Mouse (Mus musculus): ENCODE data around the gene Lrrc1. TPM values are rescaled to one million over a fixed set of nuclear protein-coding genes. Genes with fewer than 3 reads are reported as not detected.
A peak's percentile ranks its signal among the peaks of the same experiment; 100 is the strongest.

The Lrrc1 gene
- polyA plus RNA-seq, 1 experiment from 2014 or later, result 14.9 TPM

DNA sequence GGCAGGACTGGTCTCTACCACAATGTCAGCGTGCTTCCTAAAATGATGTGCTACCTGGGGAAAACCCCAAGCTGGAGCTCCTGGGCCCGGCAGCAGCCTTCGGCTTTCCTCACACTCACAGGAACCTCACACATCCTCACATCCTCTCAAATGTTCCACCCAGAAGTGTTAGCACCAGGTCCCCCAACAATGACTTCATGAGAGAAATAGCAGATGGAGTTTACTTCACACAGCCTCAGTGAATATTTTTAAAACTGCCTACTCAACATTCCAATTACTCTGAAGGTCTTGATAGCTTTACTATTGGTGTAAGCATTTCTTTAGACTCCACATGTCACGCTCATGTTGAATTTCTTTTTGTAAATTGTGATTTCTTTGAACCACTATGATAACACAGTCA lies 27.2 kb upstream of the Lrrc1 start:
- Histone ChIP-seq H3K9me3 (ENCODE audit: control insufficient read depth, low read length) (no peaks in the 10 kb centered on the region), H3K4me2 (replicated peaks; ENCODE audit: low read depth) (no peak overlapping the region), H3K4me1 (replicated peaks; ENCODE audit: control insufficient read depth, insufficient read depth) (no peaks in the 10 kb centered on the region), H3K27ac (replicated peaks) (no peak overlapping the region), H3K4me3 (ENCODE audit: low read depth, low read length) (no peak overlapping the region), H3K27me3 (ENCODE audit: control insufficient read depth, insufficient read depth, low read length) (no peaks in the 10 kb centered on the region), H3K9ac (ENCODE audit: low read length) (no peak overlapping the region), H3K36me3 (ENCODE audit: control insufficient read depth, insufficient read depth, low read length) (no peaks in the 10 kb centered on the region)
- DNase-seq (ENCODE audit: low spot score), result no peak
- ATAC-seq (ENCODE audit: low FRiP score, low TSS enrichment), result no peak
- WGBS, result 80% methylated on average over 4 of the region's 4 CpGs
- TF ChIP-seq EP300 (optimal IDR thresholded peaks at IDR 0.05) (no peak), CTCF (IDR thresholded peaks at IDR 0.05; ENCODE audit: low read depth) (no peak)

DNA sequence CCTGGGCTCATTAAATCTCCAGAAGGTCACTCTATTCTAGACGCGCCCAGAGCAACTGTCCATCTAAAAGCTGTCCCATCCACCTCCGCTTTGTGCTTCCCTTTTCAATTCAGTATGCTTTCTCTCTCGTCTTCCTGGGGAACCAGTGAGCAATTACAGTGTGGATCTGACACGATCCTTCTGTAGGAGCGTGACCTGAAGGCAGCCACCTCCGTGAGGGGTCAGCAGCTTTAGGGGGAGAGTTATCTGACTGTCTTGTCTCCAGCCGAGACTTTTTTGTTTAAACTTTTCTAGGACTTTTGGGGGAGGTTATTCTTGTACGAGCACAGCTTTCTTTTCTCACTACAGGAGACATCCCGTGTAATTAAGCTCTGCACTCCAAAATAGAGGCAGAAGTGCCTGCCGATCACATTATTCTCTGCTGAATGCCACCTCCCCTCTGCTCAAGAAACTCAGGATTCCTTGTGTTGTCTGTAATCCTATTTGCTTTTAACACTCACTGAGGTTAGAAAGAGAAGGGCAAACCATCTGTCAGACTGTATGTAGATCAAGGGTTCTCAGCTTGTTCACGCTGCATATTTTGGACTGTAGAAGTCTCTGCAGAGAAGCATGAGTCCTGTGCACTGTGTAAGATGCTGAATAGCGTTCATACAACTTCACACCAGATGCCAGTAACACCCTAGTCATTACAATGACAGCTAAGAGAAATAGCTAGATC lies 24.3 kb upstream of the Lrrc1 start:
- 51% methylated on average over 13 of the region's 13 CpGs for WGBS
- Histone ChIP-seq H3K4me1 (replicated peaks; ENCODE audit: control insufficient read depth, insufficient read depth) (no peaks in the 10 kb centered on the region), H3K27ac (replicated peaks) (no peak overlapping the region), H3K27me3 (ENCODE audit: control insufficient read depth, insufficient read depth, low read length) (no peaks in the 10 kb centered on the region), H3K4me2 (replicated peaks; ENCODE audit: low read depth) (no peak overlapping the region), H3K36me3 (ENCODE audit: control insufficient read depth, insufficient read depth, low read length) (no peaks in the 10 kb centered on the region), H3K9me3 (ENCODE audit: control insufficient read depth, low read length) (no peaks in the 10 kb centered on the region), H3K4me3 (ENCODE audit: low read depth, low read length) (no peak overlapping the region), H3K9ac (ENCODE audit: low read length) (no peak overlapping the region)
- no peak for DNase-seq (ENCODE audit: low spot score)
- no peak for TF ChIP-seq CTCF (IDR thresholded peaks at IDR 0.05; ENCODE audit: low read depth)
- no peak for TF ChIP-seq EP300 (optimal IDR thresholded peaks at IDR 0.05)
- ATAC-seq (ENCODE audit: low FRiP score, low TSS enrichment), result no peak

DNA sequence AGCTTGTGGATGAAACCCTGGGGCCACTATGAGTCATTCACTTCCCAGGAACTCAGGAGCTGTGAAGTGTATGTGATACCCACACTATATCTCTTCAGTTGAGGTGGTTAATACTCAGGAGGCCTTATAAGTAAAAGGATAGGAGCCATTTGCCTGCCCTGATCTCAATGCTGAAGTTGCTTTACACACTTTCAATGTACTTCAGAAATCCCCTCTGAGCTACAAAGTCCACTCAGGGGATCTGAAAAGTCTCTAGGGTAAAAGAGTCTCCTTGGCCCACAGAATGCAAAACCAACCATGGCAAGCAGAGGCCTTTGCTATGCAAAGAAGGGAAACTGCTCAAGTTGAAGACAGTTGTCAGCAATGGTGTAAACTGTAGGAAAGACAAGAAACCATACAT lies 17.2 kb upstream of the Lrrc1 start:
- H3K27me3 ChIP-seq (ENCODE audit: control insufficient read depth, insufficient read depth, low read length), result no peaks in the 10 kb centered on the region
- H3K9ac ChIP-seq (ENCODE audit: low read length), result no peak overlapping the region
- TF ChIP-seq CTCF (IDR thresholded peaks at IDR 0.05; ENCODE audit: low read depth) (no peak), EP300 (optimal IDR thresholded peaks at IDR 0.05) (no peak)
- no peak overlapping the region for H3K27ac ChIP-seq (replicated peaks)
- DNase-seq (ENCODE audit: low spot score) (no peak), ATAC-seq (ENCODE audit: low FRiP score, low TSS enrichment) (no peak)
- no peaks in the 10 kb centered on the region for H3K36me3 ChIP-seq (ENCODE audit: control insufficient read depth, insufficient read depth, low read length)
- H3K4me1 ChIP-seq (replicated peaks; ENCODE audit: control insufficient read depth, insufficient read depth), result no peaks in the 10 kb centered on the region
- 0 out of 2 replicates have a peak, but pooled peaks cover 3% of the 10 kb centered on the region for H3K9me3 ChIP-seq (ENCODE audit: control insufficient read depth, low read length)
- no peak overlapping the region for H3K4me2 ChIP-seq (replicated peaks; ENCODE audit: low read depth)
- no peak overlapping the region for H3K4me3 ChIP-seq (ENCODE audit: low read depth, low read length)

DNA sequence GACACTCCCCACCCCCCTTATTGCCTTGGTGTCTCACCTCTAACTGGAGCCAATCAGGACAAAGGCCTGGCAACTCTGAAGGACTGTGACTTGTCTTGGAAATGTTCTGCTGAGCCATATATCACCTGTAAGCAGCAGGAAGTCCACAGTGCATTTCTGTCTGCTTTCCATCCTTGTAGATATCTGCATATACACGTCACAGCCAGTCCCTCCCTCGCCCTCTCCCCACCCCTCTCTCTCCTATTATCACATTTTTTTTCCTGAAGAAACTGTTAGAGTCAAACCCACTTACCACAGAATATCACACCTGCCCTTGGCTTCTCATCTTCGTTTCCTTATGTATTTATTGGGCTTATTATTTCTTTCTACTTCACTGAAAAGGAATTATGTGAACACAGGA lies 13.3 kb upstream of the Lrrc1 start:
- H3K4me2 ChIP-seq (replicated peaks; ENCODE audit: low read depth), result no peak overlapping the region
- H3K27ac ChIP-seq (replicated peaks), result no peak overlapping the region
- no peak overlapping the region for H3K9ac ChIP-seq (ENCODE audit: low read length)
- 57% methylated on average over 3 of the region's 3 CpGs for WGBS
- H3K4me3 ChIP-seq (ENCODE audit: low read depth, low read length), result no peak overlapping the region
- H3K36me3 ChIP-seq (ENCODE audit: control insufficient read depth, insufficient read depth, low read length), result no peaks in the 10 kb centered on the region
- 0 out of 2 replicates have a peak, but pooled peaks cover under 1% of the 10 kb centered on the region for H3K9me3 ChIP-seq (ENCODE audit: control insufficient read depth, low read length)
- no peaks in the 10 kb centered on the region for H3K4me1 ChIP-seq (replicated peaks; ENCODE audit: control insufficient read depth, insufficient read depth)
- no peak for ATAC-seq (ENCODE audit: low FRiP score, low TSS enrichment)
- no peaks in the 10 kb centered on the region for H3K27me3 ChIP-seq (ENCODE audit: control insufficient read depth, insufficient read depth, low read length)
- no peak for TF ChIP-seq CTCF (IDR thresholded peaks at IDR 0.05; ENCODE audit: low read depth)
- no peak for TF ChIP-seq EP300 (optimal IDR thresholded peaks at IDR 0.05)
- DNase-seq (ENCODE audit: low spot score), result no peak

DNA sequence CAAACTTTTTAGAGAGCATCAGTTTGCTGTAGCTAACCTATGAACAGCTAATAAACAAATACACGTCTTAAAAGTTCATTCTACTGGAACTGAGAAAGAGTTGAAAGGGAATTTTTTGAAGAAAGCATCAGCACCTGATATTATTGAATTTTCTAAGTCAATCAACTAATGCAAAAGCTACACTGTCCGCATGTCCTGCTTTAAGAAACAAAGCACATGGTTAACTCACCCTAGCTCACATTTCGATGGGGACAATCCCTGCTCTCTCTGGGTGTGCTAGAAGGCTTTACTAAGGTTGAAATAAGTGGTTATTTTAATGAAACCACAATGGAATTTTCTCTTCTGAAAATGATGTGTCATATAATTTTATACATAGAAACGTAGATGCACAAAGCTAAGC lies 12.5 kb upstream of the Lrrc1 start:
- WGBS, result 84% methylated on average over 4 of the region's 4 CpGs
- no peaks in the 10 kb centered on the region for H3K9me3 ChIP-seq (ENCODE audit: control insufficient read depth, low read length)
- DNase-seq (ENCODE audit: low spot score) (no peak), ATAC-seq (ENCODE audit: low FRiP score, low TSS enrichment) (no peak)
- no peak overlapping the region for H3K4me3 ChIP-seq (ENCODE audit: low read depth, low read length)
- H3K27me3 ChIP-seq (ENCODE audit: control insufficient read depth, insufficient read depth, low read length), result no peaks in the 10 kb centered on the region
- TF ChIP-seq EP300 (optimal IDR thresholded peaks at IDR 0.05) (no peak), CTCF (IDR thresholded peaks at IDR 0.05; ENCODE audit: low read depth) (no peak)
- H3K9ac ChIP-seq (ENCODE audit: low read length), result no peak overlapping the region
- H3K36me3 ChIP-seq (ENCODE audit: control insufficient read depth, insufficient read depth, low read length), result no peaks in the 10 kb centered on the region
- H3K4me1 ChIP-seq (replicated peaks; ENCODE audit: control insufficient read depth, insufficient read depth), result no peaks in the 10 kb centered on the region
- no peak overlapping the region for H3K27ac ChIP-seq (replicated peaks)
- H3K4me2 ChIP-seq (replicated peaks; ENCODE audit: low read depth), result no peak overlapping the region

DNA sequence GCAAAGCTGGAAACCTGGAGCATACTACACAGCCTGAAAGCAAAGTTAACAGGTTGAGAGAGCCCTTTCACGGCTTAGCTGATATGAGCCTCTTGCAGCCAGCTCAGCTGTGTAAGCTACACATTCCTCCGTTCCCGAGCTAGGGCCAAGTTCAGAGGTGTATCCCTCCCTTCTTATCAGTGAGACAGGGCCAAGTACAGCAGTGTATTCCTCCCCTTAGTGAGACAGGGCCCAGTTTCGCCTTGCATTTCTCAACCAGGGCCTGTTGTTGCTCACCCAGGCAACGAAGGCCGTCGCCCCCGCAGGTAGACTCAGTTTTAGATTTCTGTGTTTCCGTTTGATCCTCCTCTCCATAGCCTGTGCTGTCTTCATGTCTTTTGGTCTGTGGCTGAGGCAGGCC lies 11.8 kb upstream of the Lrrc1 start:
- TF ChIP-seq CTCF (IDR thresholded peaks at IDR 0.05; ENCODE audit: low read depth), result no peak
- TF ChIP-seq EP300 (optimal IDR thresholded peaks at IDR 0.05), result no peak
- no peak overlapping the region for H3K4me3 ChIP-seq (ENCODE audit: low read depth, low read length)
- WGBS, result 72% methylated on average over 9 of the region's 9 CpGs
- H3K4me2 ChIP-seq (replicated peaks; ENCODE audit: low read depth), result no peak overlapping the region
- DNase-seq (ENCODE audit: low spot score) (peak; percentile 53), ATAC-seq (ENCODE audit: low FRiP score, low TSS enrichment) (peak; percentile 94)
- H3K27me3 ChIP-seq (ENCODE audit: control insufficient read depth, insufficient read depth, low read length), result no peaks in the 10 kb centered on the region
- peak overlapping the region; percentile 59; the same call in 1 of the 2 replicates for H3K27ac ChIP-seq (replicated peaks)
- H3K4me1 ChIP-seq (replicated peaks; ENCODE audit: control insufficient read depth, insufficient read depth), result no peaks in the 10 kb centered on the region
- H3K36me3 ChIP-seq (ENCODE audit: control insufficient read depth, insufficient read depth, low read length), result no peaks in the 10 kb centered on the region
- H3K9me3 ChIP-seq (ENCODE audit: control insufficient read depth, low read length), result no peaks in the 10 kb centered on the region
- H3K9ac ChIP-seq (ENCODE audit: low read length), result no peak overlapping the region

All from stomach, postnatal 0 days (tissue).